Mouse (Mus musculus) cerebral cortex, adult 2 months (tissue): ENCODE measurements around the gene Usp5.

Experiments
- WGBS: fragments of 180-500 bp; shearing (Covaris S2); methylation state at CpG from one replicate; pipeline ENCODE4 v1.1.7; 2018; 5-methylcytosine and 5-hydroxymethylcytosine counted together

The Usp5 gene

GRCm38 (mm10) chr6:124828868-124829798, at the start of gene Usp5, which contains the start of gene Cdca3:
TSS of gene Usp5 (minus strand) at chr6:124829484.
TSS of gene Cdca3 (plus strand) at chr6:124829547.
- WGBS, result under 1% methylated on average over 55 of the region's 55 CpGs

- WGBS, result 51% methylated on average over 3 of the region's 3 CpGs
These were observed 45.1 kb upstream of the Usp5 start for GRCm38 (mm10) chr6:124874348-124874747.

- 76% methylated on average over 7 of the region's 7 CpGs for WGBS
These were observed 37.3 kb upstream of the Usp5 start for GRCm38 (mm10) chr6:124866560-124866959.

- WGBS, result 78% methylated on average over 17 of the region's 18 CpGs
These were observed 36.6 kb upstream of the Usp5 start for GRCm38 (mm10) chr6:124865766-124866362.

GRCm38 (mm10) chr6:124863658-124864298, 34.5 kb upstream of the Usp5 start, which contains the start of gene Gpr162:
TSS of gene Gpr162 (minus strand) at chr6:124863983.
- 2% methylated on average over 36 of the region's 43 CpGs for WGBS

GRCm38 (mm10) chr6:124863125-124863657, 33.9 kb upstream of the Usp5 start:
- 1% methylated on average over 16 of the region's 16 CpGs for WGBS

- 7% methylated on average over 8 of the region's 8 CpGs for WGBS
These were observed 33.3 kb upstream of the Usp5 start for GRCm38 (mm10) chr6:124862406-124863124.

- 34% methylated on average over 3 of the region's 3 CpGs for WGBS
These were observed 32.5 kb upstream of the Usp5 start for GRCm38 (mm10) chr6:124861802-124862201.

GRCm38 (mm10) chr6:124861266-124861665, 32.0 kb upstream of the Usp5 start:
- WGBS, result 48% methylated on average over 19 of the region's 19 CpGs

- 38% methylated on average over 9 of the region's 9 CpGs for WGBS
These were observed 31.2 kb upstream of the Usp5 start for GRCm38 (mm10) chr6:124860511-124860910.

- 5% methylated on average over 12 of the region's 12 CpGs for WGBS
These were observed 30.4 kb upstream of the Usp5 start for GRCm38 (mm10) chr6:124859725-124860124.

GRCm38 (mm10) chr6:124858561-124859318, 29.5 kb upstream of the Usp5 start:
- WGBS, result 67% methylated on average over 28 of the region's 28 CpGs

GRCm38 (mm10) chr6:124857840-124858530, 28.7 kb upstream of the Usp5 start:
- WGBS, result 19% methylated on average over 26 of the region's 26 CpGs

GRCm38 (mm10) chr6:124856916-124857839, 27.9 kb upstream of the Usp5 start, which contains the start of gene P3h3:
TSS of gene P3h3 (minus strand) at chr6:124857752.
- under 1% methylated on average over 82 of the region's 86 CpGs for WGBS

- 19% methylated on average over 14 of the region's 14 CpGs for WGBS
These were observed 27.0 kb upstream of the Usp5 start for GRCm38 (mm10) chr6:124856321-124856720.

- WGBS, result 83% methylated on average over 12 of the region's 12 CpGs
These were observed 25.4 kb upstream of the Usp5 start for GRCm38 (mm10) chr6:124854647-124855046.

- 87% methylated on average over 8 of the region's 8 CpGs for WGBS
These were observed 21.3 kb upstream of the Usp5 start for GRCm38 (mm10) chr6:124850535-124850934.

- 11% methylated on average over 9 of the region's 9 CpGs for WGBS
These were observed 18.0 kb upstream of the Usp5 start for GRCm38 (mm10) chr6:124847305-124847704.
